Mouse (Mus musculus) ovary, postnatal 14 days (tissue): ENCODE results near the gene B3gnt6.
"Not testable (repeated sequence)": the region's sequence is repeated elsewhere in the genome, so short reads cannot be mapped to it uniquely, and the experiment has no call there.

Experiments used
- DNase-seq: peaks from one replicate; pipeline ENCODE4 v3.0.0; 2022; ENCODE audit warnings: low spot score

B3gnt6 gene

GRCm38 (mm10) chr7:98199381-98199780 lies at the start of gene B3gnt6:
Gene B3gnt6, minus strand, starts transcription at chr7:98199481.
- no peak for DNase-seq

- DNase-seq = no peak
These were observed 37.5 kb upstream of the B3gnt6 start for GRCm38 (mm10) chr7:98236686-98237359.

- DNase-seq = no peak
These were observed 24.5 kb upstream of the B3gnt6 start for GRCm38 (mm10) chr7:98223796-98224195.

GRCm38 (mm10) chr7:98216713-98217112 lies 17.4 kb upstream of the B3gnt6 start:
- no peak for DNase-seq

GRCm38 (mm10) chr7:98202946-98203345 lies 3.7 kb upstream of the B3gnt6 start:
- DNase-seq = no peak

GRCm38 (mm10) chr7:98201493-98202028 lies 2.3 kb upstream of the B3gnt6 start:
- DNase-seq = no peak

- no peak for DNase-seq
These were observed 1.1 kb upstream of the B3gnt6 start for GRCm38 (mm10) chr7:98200396-98200795.

- DNase-seq = no peak
These were observed 4.0 kb downstream of the B3gnt6 start for GRCm38 (mm10) chr7:98195151-98195801.

GRCm38 (mm10) chr7:98194026-98194792 lies 5.1 kb downstream of the B3gnt6 start:
- DNase-seq = no peak

- DNase-seq = no peak
These were observed 5.7 kb downstream of the B3gnt6 start for GRCm38 (mm10) chr7:98193515-98194025.

- DNase-seq = no peak
These were observed 7.6 kb downstream of the B3gnt6 start for GRCm38 (mm10) chr7:98191571-98192250.

- DNase-seq = no peak
These were observed 8.7 kb downstream of the B3gnt6 start for GRCm38 (mm10) chr7:98190578-98190977.

GRCm38 (mm10) chr7:98189745-98190144 lies 9.5 kb downstream of the B3gnt6 start:
- no peak for DNase-seq

- DNase-seq = no peak
These were observed 10.6 kb downstream of the B3gnt6 start for GRCm38 (mm10) chr7:98188680-98189079.

GRCm38 (mm10) chr7:98188238-98188637 lies 11.0 kb downstream of the B3gnt6 start:
- no peak for DNase-seq

GRCm38 (mm10) chr7:98187332-98187731 lies 11.9 kb downstream of the B3gnt6 start:
- not testable (repeated sequence) for DNase-seq

- DNase-seq = no peak
These were observed 12.6 kb downstream of the B3gnt6 start for GRCm38 (mm10) chr7:98186637-98187036.

- DNase-seq = no peak
These were observed 14.0 kb downstream of the B3gnt6 start for GRCm38 (mm10) chr7:98185326-98185725.

- no peak for DNase-seq
These were observed 20.6 kb downstream of the B3gnt6 start for GRCm38 (mm10) chr7:98178560-98179231.

- DNase-seq = no peak
These were observed 21.2 kb downstream of the B3gnt6 start, which contains the start of gene Capn5 for GRCm38 (mm10) chr7:98177929-98178559. Gene Capn5, minus strand, starts transcription at chr7:98178274.

- no peak for DNase-seq
These were observed 21.7 kb downstream of the B3gnt6 start for GRCm38 (mm10) chr7:98177566-98177928.
